Mouse (Mus musculus): ENCODE results near the gene Cyp4x1. TPM values are rescaled to one million over a fixed set of nuclear protein-coding genes. Genes with fewer than 3 reads are reported as not detected.

Gene Cyp4x1
- not detected in 4 replicates for total RNA-seq (2023; ENCODE audit: inconsistent age)

GRCm38 (mm10) chr4:115133621-115134295 lies at the start of gene Cyp4x1:
Gene Cyp4x1, minus strand, starts transcription at chr4:115134281.

DNA sequence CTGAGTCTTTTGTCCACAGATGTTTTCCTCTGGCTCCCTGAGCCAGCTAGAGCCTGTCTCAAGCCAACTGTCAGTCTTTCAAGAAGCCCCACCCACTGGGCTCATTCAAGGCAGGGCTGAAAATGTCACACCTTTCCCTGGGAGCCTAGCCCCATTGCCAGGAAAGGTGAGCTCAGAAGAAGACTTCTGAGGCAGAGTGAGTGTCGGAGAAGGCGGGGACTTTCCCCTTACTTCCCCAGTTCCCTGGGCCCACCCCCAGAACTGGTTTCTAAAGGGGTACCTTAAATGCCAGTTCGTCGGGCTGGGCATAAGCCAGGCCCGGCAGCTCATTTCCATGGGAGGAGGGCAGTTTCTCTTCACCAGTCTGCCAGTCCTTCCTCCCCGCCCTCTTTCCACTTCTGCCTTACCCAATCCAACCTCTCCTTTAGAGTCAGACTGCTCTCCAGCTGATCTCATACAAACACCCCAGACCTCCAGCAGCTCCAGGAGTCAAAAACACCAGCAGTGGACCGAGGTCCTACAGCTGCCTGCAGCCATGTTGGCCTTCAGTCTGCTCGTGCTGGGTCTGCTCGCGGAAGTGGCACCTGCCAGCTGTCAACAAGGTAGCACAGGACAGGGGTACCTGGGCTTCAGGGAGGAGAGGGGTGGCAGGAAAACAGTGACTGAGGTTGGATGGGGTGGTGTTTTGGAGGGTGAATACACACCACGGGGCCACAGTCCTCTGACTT lies 45.3 kb downstream of the Cyp4x1 start, which contains the start of gene Pdzk1ip1:
Pdzk1ip1 (plus strand) TSS at position 98 of the 728 bp plus-strand sequence.

GRCm38 (mm10) chr4:115056371-115056920 lies 77.6 kb downstream of the Cyp4x1 start, which contains the start of gene Tal1:
Gene Tal1, plus strand, starts transcription at chr4:115056426.

Other genes with a start within 250 kb of the Cyp4x1 start
- gene Foxd2, start 225.4 kb downstream of the Cyp4x1 start, total RNA-seq (2023; ENCODE audit: inconsistent age): 0.90 to 1.6 TPM (median 1.1 TPM) in 4 replicates
- gene Foxe3, start 208.3 kb downstream of the Cyp4x1 start, total RNA-seq (2023; ENCODE audit: inconsistent age): not detected in 4 replicates
- 42.5 to 54.1 TPM (median 51.3 TPM) in 4 replicates for gene Cmpk1, start 147.0 kb downstream of the Cyp4x1 start, total RNA-seq (2023; ENCODE audit: inconsistent age)
- 0.83 to 0.97 TPM (median 0.96 TPM) in 4 replicates for gene Stil, start 134.1 kb downstream of the Cyp4x1 start, total RNA-seq (2023; ENCODE audit: inconsistent age)
- gene Tal1, start 77.9 kb downstream of the Cyp4x1 start, total RNA-seq (2023; ENCODE audit: inconsistent age): 0.45 to 0.60 TPM in 2 of 4 replicates, not detected in the others
- gene Pdzk1ip1, start 45.6 kb downstream of the Cyp4x1 start, total RNA-seq (2023; ENCODE audit: inconsistent age): not detected in 4 replicates
- not detected in 4 replicates for gene Cyp4a29, start 107.8 kb upstream of the Cyp4x1 start, total RNA-seq (2023; ENCODE audit: inconsistent age)
- gene Cyp4a12a, start 164.8 kb upstream of the Cyp4x1 start, total RNA-seq (2023; ENCODE audit: inconsistent age): not detected in 4 replicates